Comparison of ENCODE assay signal across 23 mouse cellular contexts in the genomic region with DNA sequence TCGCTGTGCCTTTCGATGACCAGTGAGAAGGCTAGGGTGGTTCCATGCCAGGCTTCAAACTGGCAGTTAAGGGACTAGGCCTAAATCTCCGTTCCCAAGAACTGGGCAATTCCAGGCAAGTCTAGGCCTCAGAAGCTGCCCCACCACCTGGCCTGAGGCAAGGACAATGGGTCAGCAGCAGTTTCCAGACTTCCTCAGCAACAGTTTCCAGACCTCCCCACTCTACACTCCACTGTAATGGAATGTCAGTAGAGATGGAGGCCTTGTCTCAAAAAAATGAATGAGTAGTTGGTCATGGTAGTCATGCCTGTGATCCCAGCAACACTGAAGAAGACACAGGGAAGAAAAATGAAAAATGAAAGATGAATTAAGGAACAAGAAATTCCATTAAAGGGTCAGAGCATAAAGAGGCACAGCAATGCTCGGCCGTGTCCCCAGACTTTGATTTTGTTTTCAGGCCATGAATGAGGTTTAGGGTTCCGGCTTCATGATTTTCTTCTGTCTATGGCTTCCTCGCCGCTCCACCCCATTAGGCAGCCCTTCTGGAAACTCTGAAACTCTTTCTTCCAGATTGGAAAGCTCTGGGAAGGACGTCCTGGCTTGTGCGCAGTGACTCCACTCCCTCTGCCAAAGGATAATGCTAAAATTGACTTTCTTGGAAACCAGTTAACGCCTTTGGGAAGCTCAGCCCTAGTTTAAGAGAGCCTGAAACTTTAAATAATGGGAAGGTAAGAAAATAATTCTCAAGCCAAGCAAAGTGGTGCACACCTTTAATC. TPM values are rescaled to one million over a fixed set of nuclear protein-coding genes. Genes with fewer than 3 reads are reported as not detected.
DNase-seq lines count a peak whose midpoint lies in the region; ATAC-seq and TF ChIP-seq lines count a peak whose summit lies in the region.
"Had no signal": no experiment of that assay in that cellular context is flagged by ENCODE, and none has a peak within 500 bp of the region (broad histone marks: within the 10 kb centered on the region; RNA-seq: fewer than 3 reads in every experiment).

No protein-coding gene starts in this region.

- TF ChIP-seq POLR2A in heart, adult 2 months (IDR thresholded peaks at IDR 0.05; ENCODE audit: insufficient read depth, low read depth, low read length) = no peak
- TF ChIP-seq POLR2A in testis, adult 2 months (IDR thresholded peaks at IDR 0.05; ENCODE audit: control insufficient read depth, low read depth, low read length) = no peak

- TF ChIP-seq EP300 in heart, adult 2 months (IDR thresholded peaks at IDR 0.05; ENCODE audit: insufficient read depth, low read depth, low read length) = no peak

- peaks cover 7% of the 10 kb centered on the region for H3K4me1 ChIP-seq in heart, adult 2 months (ENCODE audit: control insufficient read depth, insufficient read depth, low read length)
- H3K4me1 ChIP-seq in heart, embryonic 10.5 days = peaks cover 29% of the 10 kb centered on the region
- H3K4me1 ChIP-seq in testis, adult 2 months (ENCODE audit: control insufficient read depth, insufficient read depth, low read length) = peaks cover 14% of the 10 kb centered on the region

- no peaks in the 10 kb centered on the region for H3K36me3 ChIP-seq in heart, adult 2 months (ENCODE audit: control insufficient read depth, insufficient read depth, low read length)
- H3K36me3 ChIP-seq in heart, embryonic 10.5 days = no peaks in the 10 kb centered on the region
- H3K36me3 ChIP-seq in testis, adult 2 months (ENCODE audit: control insufficient read depth, insufficient read depth, low read length) = no peaks in the 10 kb centered on the region
- H3K36me3 ChIP-seq: embryonic facial prominence, embryonic 10.5 days; forebrain, embryonic 10.5 days; heart, embryonic 15.5 days; hindbrain, embryonic 10.5 days had no signal

- no peak overlapping the region for H3K4me3 ChIP-seq in heart, adult 2 months
- no peak overlapping the region for H3K4me3 ChIP-seq in heart, embryonic 10.5 days
- no peak overlapping the region for H3K4me3 ChIP-seq in testis, adult 2 months (ENCODE audit: control insufficient read depth, low read depth, low read length)
- H3K4me3 ChIP-seq: embryonic facial prominence, embryonic 10.5 days; erythroblast, embryonic 14.5 days; forebrain, embryonic 10.5 days; heart, embryonic 15.5 days; hindbrain, embryonic 10.5 days had no signal

- TF ChIP-seq CTCF in heart, adult 2 months (IDR thresholded peaks at IDR 0.05) = no peak
- no peak for TF ChIP-seq CTCF in testis, adult 2 months (IDR thresholded peaks at IDR 0.05; ENCODE audit: control insufficient read depth, insufficient read depth, insufficient replicate concordance, low read depth, low read length)

- ATAC-seq in megakaryocyte progenitor cell, adult 5-6 weeks (replicated peaks; ENCODE audit: poor library complexity) = no peak
- ATAC-seq: CD4-positive, CD25-positive, alpha-beta regulatory T cell, adult 4 months; forebrain, embryonic 14.5 days; intestine, embryonic 16.5 days had no signal

- intact Hi-C loops in heart, adult 2 months (cut with DNase I) = no loop called here

- no peaks in the 10 kb centered on the region for H3K79me2 ChIP-seq in heart, adult 2 months (replicated peaks; ENCODE audit: control insufficient read depth, insufficient read depth, low read length)

- H3K9me3 ChIP-seq in heart, embryonic 10.5 days = no peaks in the 10 kb centered on the region
- H3K9me3 ChIP-seq: embryonic facial prominence, embryonic 10.5 days; forebrain, embryonic 10.5 days; heart, embryonic 15.5 days; hindbrain, embryonic 10.5 days had no signal

- WGBS in heart, adult 2 months = 74% methylated on average over 11 of the region's 11 CpGs
- WGBS in heart, embryonic 10.5 days = 91% methylated on average over 11 of the region's 11 CpGs

- H3K27ac ChIP-seq in heart, adult 2 months = peak overlapping the region; percentile 96
- H3K27ac ChIP-seq in heart, embryonic 10.5 days = no peak overlapping the region
- H3K27ac ChIP-seq in testis, adult 2 months (ENCODE audit: control insufficient read depth, insufficient read depth, low read depth, low read length) = peak overlapping the region; percentile 65
- H3K27ac ChIP-seq: embryonic facial prominence, embryonic 10.5 days; forebrain, embryonic 10.5 days; heart, embryonic 15.5 days; hindbrain, embryonic 10.5 days; hindbrain, embryonic 14.5 days had no signal

- no peak overlapping the region for H3K9ac ChIP-seq in heart, adult 2 months (ENCODE audit: low read depth, low read length)
- H3K9ac ChIP-seq: heart, embryonic 15.5 days; hindbrain, embryonic 14.5 days had no signal

- DNase-seq in gastrocnemius, adult 18-20 months (ENCODE audit: low spot score) = peak; percentile 52
- DNase-seq in gastrocnemius, postnatal 25 days = no peak
- peak in 1 of 2 experiments; percentile 39 for DNase-seq in heart, adult 2 months
- no peak for DNase-seq in heart, embryonic 10.5 days (ENCODE audit: low spot score)
- no peak for DNase-seq in testis, postnatal 14 days (ENCODE audit: low spot score)
- DNase-seq: adrenal gland, adult 8-10 months; adrenal gland, postnatal 36 days; B cell, adult 2 months; cerebellum, adult 2 months; cerebellum, postnatal 10 days; gastrocnemius, postnatal 10 days; heart, postnatal 14 days had no signal

- no peaks in the 10 kb centered on the region for H3K27me3 ChIP-seq in heart, adult 2 months (ENCODE audit: control insufficient read depth, insufficient read depth, low read length)
- no peaks in the 10 kb centered on the region for H3K27me3 ChIP-seq in heart, embryonic 10.5 days (ENCODE audit: insufficient read depth, poor library complexity, severe bottlenecking)
- H3K27me3 ChIP-seq in testis, adult 2 months (ENCODE audit: control insufficient read depth, insufficient read depth, low read length) = peaks cover 2% of the 10 kb centered on the region; the same call in 1 of the 2 replicates
- H3K27me3 ChIP-seq: heart, embryonic 15.5 days had no signal

RNA-seq across cellular contexts. Expression of gene Mrpl45, which starts 8.0 kb away (rescaled TPM):
- total RNA-seq in gastrocnemius, adult 18-20 months (2021) = 10 to 100 TPM; 33.6 to 39.0 TPM
- 10 to 100 TPM; 34.3 to 41.6 TPM for total RNA-seq in gastrocnemius, postnatal 25 days (2021)
- total RNA-seq in heart, adult 2 months (2021) = 10 to 100 TPM; 48.9 to 62.5 TPM
- 33.7 and 51.4 TPM in 2 replicates for polyA plus RNA-seq in heart, adult 2 months (2012; rRNA removed)
- polyA plus RNA-seq in heart, embryonic 10.5 days (2016; fragmentation: Nextera tagmentation; extraction: Ambion mirVana) = 63.7 and 65.8 TPM in 2 replicates
- 8.7 and 9.0 TPM in 2 replicates for polyA plus RNA-seq in testis, adult 2 months (2012; rRNA removed)
- total RNA-seq in megakaryocyte progenitor cell, adult 5-6 weeks (2015) = 34.7 and 43.6 TPM in 2 replicates
- 22.4 and 23.1 TPM in 2 replicates for total RNA-seq in megakaryocyte progenitor cell, adult 5-6 weeks (2017)

RNA-seq across cellular contexts. Expression of gene Npepps, which starts 27.0 kb away (rescaled TPM):
- 10 to 100 TPM; 56.4 to 67.9 TPM for total RNA-seq in gastrocnemius, adult 18-20 months (2021)
- total RNA-seq in gastrocnemius, postnatal 25 days (2021) = 10 to 100 TPM; 49.7 to 60.0 TPM
- 10 to 100 TPM; 77.7 to 80.1 TPM for total RNA-seq in heart, adult 2 months (2021)
- polyA plus RNA-seq in heart, adult 2 months (2012; rRNA removed) = 24.1 and 38.2 TPM in 2 replicates
- polyA plus RNA-seq in heart, embryonic 10.5 days (2016; fragmentation: Nextera tagmentation; extraction: Ambion mirVana) = 83.9 and 90.7 TPM in 2 replicates
- polyA plus RNA-seq in testis, adult 2 months (2012; rRNA removed) = 43.5 and 50.1 TPM in 2 replicates
- 38.7 TPM in 2 replicates for total RNA-seq in megakaryocyte progenitor cell, adult 5-6 weeks (2015)
- total RNA-seq in megakaryocyte progenitor cell, adult 5-6 weeks (2017) = 24.6 and 27.9 TPM in 2 replicates

RNA-seq across cellular contexts. Expression of gene Gpr179, which starts 44.4 kb away (rescaled TPM):
- under 1 TPM in 1 of 2 experiments, not detected in 1; 0.02 TPM for total RNA-seq in gastrocnemius, adult 18-20 months (2021)
- under 1 TPM in 1 of 2 experiments, not detected in 1; 0.03 TPM for total RNA-seq in gastrocnemius, postnatal 25 days (2021)
- total RNA-seq in heart, adult 2 months (2021) = under 1 TPM; 0.05 to 0.08 TPM
- 0.03 TPM in 1 of 2 replicates, not detected in the other for polyA plus RNA-seq in heart, adult 2 months (2012; rRNA removed)
- polyA plus RNA-seq in heart, embryonic 10.5 days (2016; fragmentation: Nextera tagmentation; extraction: Ambion mirVana) = 0.04 and 0.12 TPM in 2 replicates
- polyA plus RNA-seq in testis, adult 2 months (2012; rRNA removed) = 0.95 and 0.97 TPM in 2 replicates
- total RNA-seq in megakaryocyte progenitor cell, adult 5-6 weeks (2015) = 0.02 and 0.05 TPM in 2 replicates
- total RNA-seq in megakaryocyte progenitor cell, adult 5-6 weeks (2017) = 0.10 TPM in 1 of 2 replicates, not detected in the other
- polyA plus RNA-seq: erythroblast, embryonic 14.5 days had no signal

RNA-seq across cellular contexts. Expression of gene Socs7, which starts 54.9 kb away (rescaled TPM):
- 10 to 100 TPM; 43.0 to 43.5 TPM for total RNA-seq in gastrocnemius, adult 18-20 months (2021)
- 10 to 100 TPM; 38.9 to 39.2 TPM for total RNA-seq in gastrocnemius, postnatal 25 days (2021)
- total RNA-seq in heart, adult 2 months (2021) = 10 to 100 TPM; 21.4 to 22.8 TPM
- 8.9 and 18.6 TPM in 2 replicates for polyA plus RNA-seq in heart, adult 2 months (2012; rRNA removed)
- 3.2 and 3.4 TPM in 2 replicates for polyA plus RNA-seq in heart, embryonic 10.5 days (2016; fragmentation: Nextera tagmentation; extraction: Ambion mirVana)
- polyA plus RNA-seq in testis, adult 2 months (2012; rRNA removed) = 90.3 and 96.2 TPM in 2 replicates
- 5.3 and 7.2 TPM in 2 replicates for total RNA-seq in megakaryocyte progenitor cell, adult 5-6 weeks (2015)
- total RNA-seq in megakaryocyte progenitor cell, adult 5-6 weeks (2017) = 10.2 and 11.0 TPM in 2 replicates
